Mouse (Mus musculus) MEL-GATA-1-ER (cell line): ENCODE measurements around the gene Trim66.

Experiments
- DNase-seq: peaks from one replicate; pipeline ENCODE4 v3.0.0-alpha.2; 2012; ENCODE audit warnings: low read depth; ENCODE audit errors: extremely low read depth

The Trim66 gene

GRCm38 (mm10) chr7:109523304-109523703 lies 15.4 kb upstream of the Trim66 start:
- DNase-seq, result no peak

- DNase-seq, result no peak
These were observed 14.2 kb upstream of the Trim66 start for GRCm38 (mm10) chr7:109522084-109522483.

- DNase-seq, result no peak
These were observed 12.0 kb upstream of the Trim66 start for GRCm38 (mm10) chr7:109519936-109520335.

- peak; percentile 75 for DNase-seq
These were observed 11.1 kb upstream of the Trim66 start, which contains the start of gene Rpl27a for GRCm38 (mm10) chr7:109518838-109519696. Gene Rpl27a, plus strand, starts transcription at chr7:109519147.

GRCm38 (mm10) chr7:109518036-109518681 lies 10.2 kb upstream of the Trim66 start:
- peak; percentile 68 for DNase-seq

GRCm38 (mm10) chr7:109516500-109516899 lies 8.6 kb upstream of the Trim66 start:
- no peak for DNase-seq

GRCm38 (mm10) chr7:109511838-109512237 lies 3.9 kb upstream of the Trim66 start:
- DNase-seq, result no peak

GRCm38 (mm10) chr7:109510799-109511198 lies 2.9 kb upstream of the Trim66 start:
- DNase-seq, result no peak

- no peak for DNase-seq
These were observed 362 bp downstream of the Trim66 start for GRCm38 (mm10) chr7:109507572-109507971.

GRCm38 (mm10) chr7:109507119-109507518 lies 815 bp downstream of the Trim66 start:
- DNase-seq, result no peak

GRCm38 (mm10) chr7:109497507-109497906 lies 10.4 kb downstream of the Trim66 start:
- no peak for DNase-seq

GRCm38 (mm10) chr7:109493319-109494316 lies 14.3 kb downstream of the Trim66 start:
- no peak for DNase-seq

GRCm38 (mm10) chr7:109492616-109493318 lies 15.2 kb downstream of the Trim66 start:
- no peak for DNase-seq

- DNase-seq, result no peak
These were observed 23.7 kb downstream of the Trim66 start for GRCm38 (mm10) chr7:109484221-109484620.

GRCm38 (mm10) chr7:109480765-109481197 lies 27.2 kb downstream of the Trim66 start:
- no peak for DNase-seq

GRCm38 (mm10) chr7:109477926-109478325 lies 30.0 kb downstream of the Trim66 start:
- no peak for DNase-seq

- no peak for DNase-seq
These were observed 37.2 kb downstream of the Trim66 start for GRCm38 (mm10) chr7:109470700-109471099.

- no peak for DNase-seq
These were observed 39.7 kb downstream of the Trim66 start for GRCm38 (mm10) chr7:109468262-109468701.

GRCm38 (mm10) chr7:109467591-109467990 lies 40.3 kb downstream of the Trim66 start:
- no peak for DNase-seq

GRCm38 (mm10) chr7:109460698-109461097 lies 47.2 kb downstream of the Trim66 start:
- DNase-seq, result no peak

- no peak for DNase-seq
These were observed 51.4 kb downstream of the Trim66 start for GRCm38 (mm10) chr7:109456563-109456962.
